Mouse (Mus musculus) CH12.LX (cell line): Measurements from ENCODE around the gene Vwa3b. TPM values are rescaled to one million over a fixed set of nuclear protein-coding genes. Genes with fewer than 3 reads are reported as not detected.

Source experiments
- DNase-seq: peaks from one replicate; pipeline ENCODE4 v3.0.0-alpha.2; 2013; ENCODE audit errors: extremely low read depth
- H3K27ac ChIP-seq: 2 replicates; pipeline ENCODE4 v1.5.1; 2012; ENCODE audit warnings: low read depth, mild to moderate bottlenecking, control low read depth, moderate library complexity; ENCODE audit not compliant: insufficient read depth
- H3K27me3 ChIP-seq: replicated peaks from 2 replicates; pipeline ENCODE3; 2012; ENCODE audit warnings: inconsistent platforms
- H3K36me3 ChIP-seq, 2 experiments: replicated peaks in 1 of 2; 2 replicates each; pipeline versions ENCODE3 to v1.6.1; 2012; ENCODE audit warnings: inconsistent platforms in 1 of 2, low read length in 1 of 2, mild to moderate bottlenecking in 1 of 2, mixed read lengths in 1 of 2, moderate library complexity in 1 of 2; ENCODE audit not compliant: control insufficient read depth in 1 of 2, insufficient read depth in 1 of 2
- H3K4me1 ChIP-seq, 2 experiments: 2 replicates each; pipeline ENCODE4 v1.6.1; 2012; ENCODE audit warnings: inconsistent platforms in 1 of 2, moderate library complexity in 1 of 2; ENCODE audit not compliant: insufficient read depth in 2 of 2, control insufficient read depth in 1 of 2
- H3K4me2 ChIP-seq: 2 replicates; pipeline ENCODE4 v1.6.1; 2012; ENCODE audit warnings: low read depth, mild to moderate bottlenecking, control low read depth; ENCODE audit not compliant: poor library complexity, insufficient read depth, severe bottlenecking
- H3K4me3 ChIP-seq, 3 experiments: fragments of 150-350 bp in 1 of 3; sonication (generic) in 1 of 3; replicated peaks in 1 of 3; 2 replicates each; pipeline versions ENCODE3 to v1.5.1; 2011 to 2012; ENCODE audit warnings: low read depth in 2 of 3, low read length in 2 of 3, mild to moderate bottlenecking in 2 of 3, moderate library complexity in 2 of 3, control low read depth in 1 of 3, improper control_type of control experiment in 1 of 3, inconsistent platforms in 1 of 3, mixed read lengths in 1 of 3; ENCODE audit not compliant: poor library complexity in 1 of 3
- H3K79me2 ChIP-seq: replicated peaks from 2 replicates; pipeline ENCODE4 v1.6.1; 2012; ENCODE audit warnings: mild to moderate bottlenecking, moderate library complexity; ENCODE audit not compliant: control insufficient read depth, poor library complexity, insufficient read depth, severe bottlenecking; ENCODE audit errors: extremely low read depth
- H3K9ac ChIP-seq: 2 replicates; pipeline ENCODE4 v1.6.1; 2012; ENCODE audit warnings: low read depth, mild to moderate bottlenecking, control low read depth, moderate library complexity; ENCODE audit not compliant: insufficient read depth
- H3K9me3 ChIP-seq: replicated peaks from 2 replicates; pipeline ENCODE3; 2012; ENCODE audit warnings: low read length, inconsistent platforms, mixed read lengths
- BHLHE40 ChIP-seq: IDR thresholded peaks from 2 replicates; pipeline ENCODE4 v1.6.1; 2011; ENCODE audit warnings: mild to moderate bottlenecking, low read depth, low read length, improper control_type of control experiment
- CHD1 ChIP-seq: IDR thresholded peaks from 2 replicates; pipeline ENCODE4 v1.6.1; 2012; ENCODE audit warnings: low read depth, low read length, improper control_type of control experiment, inconsistent platforms
- CHD2 ChIP-seq: IDR thresholded peaks from 2 replicates; pipeline ENCODE4 v1.6.1; 2011; ENCODE audit warnings: low read length, improper control_type of control experiment
- CTCF ChIP-seq, 2 experiments: IDR thresholded peaks in 1 of 2; conservative IDR thresholded peaks in 1 of 2; 2 replicates each; pipeline ENCODE4 v1.5.1; 2011 to 2012; ENCODE audit warnings: low read depth in 2 of 2, low read length in 2 of 2, improper control_type of control experiment in 1 of 2, inconsistent platforms in 1 of 2, mild to moderate bottlenecking in 1 of 2, moderate library complexity in 1 of 2
- E2F4 ChIP-seq: IDR thresholded peaks from 2 replicates; pipeline ENCODE4 v1.6.1; 2011; ENCODE audit warnings: low read depth, low read length, improper control_type of control experiment; ENCODE audit not compliant: insufficient replicate concordance
- EP300 ChIP-seq: IDR thresholded peaks from 2 replicates; pipeline ENCODE4 v1.6.1; 2011; ENCODE audit warnings: low read length, improper control_type of control experiment
- ETS1 ChIP-seq: conservative IDR thresholded peaks from 2 replicates; pipeline ENCODE4 v1.6.1; 2012; ENCODE audit warnings: low read depth, mild to moderate bottlenecking, inconsistent platforms, low read length, improper control_type of control experiment, moderate library complexity
- GABPA ChIP-seq: IDR thresholded peaks from 2 replicates; pipeline ENCODE4 v1.6.1; 2012; ENCODE audit warnings: low read depth, low read length, improper control_type of control experiment, inconsistent platforms; ENCODE audit not compliant: insufficient replicate concordance
- HCFC1 ChIP-seq: IDR thresholded peaks from 2 replicates; pipeline ENCODE4 v1.6.1; 2012; ENCODE audit warnings: low read depth, mild to moderate bottlenecking, inconsistent platforms, low read length, improper control_type of control experiment
- IRF4 ChIP-seq: IDR thresholded peaks from 2 replicates; pipeline ENCODE4 v1.6.1; 2014; ENCODE audit warnings: low read depth, mild to moderate bottlenecking, inconsistent platforms, low read length, improper control_type of control experiment
- JUN ChIP-seq: IDR thresholded peaks from 2 replicates; pipeline ENCODE4 v1.6.1; 2011; ENCODE audit warnings: low read depth, mild to moderate bottlenecking, low read length, improper control_type of control experiment, moderate library complexity; ENCODE audit not compliant: insufficient read depth
- KAT2A ChIP-seq: IDR thresholded peaks from 2 replicates; pipeline ENCODE4 v1.6.1; 2012; ENCODE audit warnings: low read length, improper control_type of control experiment, inconsistent platforms; ENCODE audit not compliant: insufficient replicate concordance
- MAX ChIP-seq: IDR thresholded peaks from 2 replicates; pipeline ENCODE4 v1.6.1; 2011; ENCODE audit warnings: low read length, improper control_type of control experiment
- MAZ ChIP-seq: IDR thresholded peaks from 2 replicates; pipeline ENCODE4 v1.6.1; 2012; ENCODE audit warnings: low read depth, mild to moderate bottlenecking, inconsistent platforms, low read length, improper control_type of control experiment, moderate library complexity
- MYC ChIP-seq: IDR thresholded peaks from 2 replicates; pipeline ENCODE4 v1.6.1; 2011; ENCODE audit warnings: low read depth, mild to moderate bottlenecking, improper control_type of control experiment, low read length
- NELFE ChIP-seq: IDR thresholded peaks from 2 replicates; pipeline ENCODE4 v1.6.1; 2011; ENCODE audit warnings: low read depth, low read length, improper control_type of control experiment
- PAX5 ChIP-seq: IDR thresholded peaks from 2 replicates; pipeline ENCODE4 v1.6.1; 2012; ENCODE audit warnings: low read length, inconsistent platforms, mixed read lengths
- POLR2A ChIP-seq: IDR thresholded peaks from 2 replicates; pipeline ENCODE4 v1.6.1; 2011; ENCODE audit warnings: low read depth, mild to moderate bottlenecking, improper control_type of control experiment, low read length
- POLR2AphosphoS2 ChIP-seq: IDR thresholded peaks from 2 replicates; pipeline ENCODE4 v1.6.1; 2011; ENCODE audit warnings: low read depth, low read length, improper control_type of control experiment
- RAD21 ChIP-seq: IDR thresholded peaks from 2 replicates; pipeline ENCODE4 v1.6.1; 2011; ENCODE audit warnings: low read depth, mild to moderate bottlenecking, low read length, improper control_type of control experiment, moderate library complexity
- RCOR1 ChIP-seq: conservative IDR thresholded peaks from 2 replicates; pipeline ENCODE4 v1.6.1; 2012; ENCODE audit warnings: low read depth, mild to moderate bottlenecking, inconsistent platforms, low read length, improper control_type of control experiment
- SIN3A ChIP-seq: IDR thresholded peaks from 2 replicates; pipeline ENCODE4 v1.6.1; 2012; ENCODE audit warnings: low read length, improper control_type of control experiment, inconsistent platforms
- SMC3 ChIP-seq: IDR thresholded peaks from 2 replicates; pipeline ENCODE4 v1.6.1; 2011; ENCODE audit warnings: low read depth, low read length, improper control_type of control experiment
- TCF12 ChIP-seq: IDR thresholded peaks from 2 replicates; pipeline ENCODE4 v1.6.1; 2014; ENCODE audit warnings: low read depth, mild to moderate bottlenecking, inconsistent platforms, low read length, improper control_type of control experiment
- ZKSCAN1 ChIP-seq: IDR thresholded peaks from 2 replicates; pipeline ENCODE4 v1.6.1; 2012; ENCODE audit warnings: low read depth, inconsistent platforms, low read length, improper control_type of control experiment, borderline replicate concordance
- ZNF384 ChIP-seq: IDR thresholded peaks from 2 replicates; pipeline ENCODE4 v1.6.1; 2012; ENCODE audit warnings: low read depth, low read length, improper control_type of control experiment, inconsistent platforms
- dilution Hi-C: fragments of 300-500 bp; cut with MboI; formaldehyde crosslinking; loops from 2 replicates; pipeline ENCODE4 v1.14.3; 2020; ENCODE audit warnings: low sequenced_read_pairs; ENCODE audit not compliant: extremely low pct_unique_long_range_greater_than_20kb, extremely low pct_ligation_motif_present
- in situ Hi-C: fragments of 300-500 bp; cut with MboI; formaldehyde crosslinking; loops from 3 replicates; pipeline ENCODE4 v1.14.3; 2019; ENCODE audit warnings: low sequenced_read_pairs, low pct_ligation_motif_present, low pct_unique_long_range_greater_than_20kb, mixed read lengths
- polyA plus RNA-seq: library from polyadenylated mRNA; unstranded; fragments of >175 nt; gene quantifications from 2 replicates; pipeline ENCODE4 v1.2.1, GENCODE M21; 2012; ENCODE audit warnings: low read depth; ENCODE audit not compliant: insufficient read length
- total RNA-seq, 2 experiments: library from RNA; depleted of rRNA; stranded (reverse); fragments of 300-350 nt in 1 of 2; fragments of >200 nt in 1 of 2; gene quantifications; 2 replicates each; pipeline ENCODE4 v1.2.3; 2012 to 2014

The Vwa3b gene
- total and polyA plus RNA-seq, 3 experiments: not detected

GRCm38 (mm10) chr1:36994296-36994695 lies 32.1 kb upstream of the Vwa3b start:
- dilution Hi-C loops: no loop called here
- in situ Hi-C loops: no loop called here

GRCm38 (mm10) chr1:36995760-36996159 lies 30.6 kb upstream of the Vwa3b start:
- in situ Hi-C loops: no loop called here

More at GRCm38 (mm10) chr1:36994296-36994695, 32.1 kb upstream of the Vwa3b start:
- Histone ChIP-seq H3K27ac (no peak overlapping the region), H3K27me3 (peaks cover 7% of the 10 kb centered on the region), H3K36me3 (no peaks in the 10 kb centered on the region), H3K4me1 (peaks cover 13 to 48% of the 10 kb centered on the region in 2 experiments), H3K4me2 (no peak overlapping the region), H3K79me2 (no peaks in the 10 kb centered on the region), H3K4me3 (no peak overlapping the region), H3K9ac (no peak overlapping the region), H3K9me3 (no peaks in the 10 kb centered on the region)
- DNase-seq: no peak
- TF ChIP-seq CHD1: no peak
- TF ChIP-seq MAZ: no peak
- TF ChIP-seq RCOR1: no peak
- TF ChIP-seq CTCF (conservative IDR thresholded peaks at IDR 0.05 in 1 of 2, IDR thresholded peaks at IDR 0.05 in 1 of 2; ENCODE audit: low read depth in 2 of 2, low read length in 2 of 2): no peak
- TF ChIP-seq SMC3: no peak
- TF ChIP-seq NELFE: no peak
- TF ChIP-seq POLR2A: no peak
- TF ChIP-seq MAX: no peak
- no peak for TF ChIP-seq EP300
- TF ChIP-seq ZNF384: no peak
- TF ChIP-seq PAX5: no peak
- no peak for TF ChIP-seq GABPA
- no peak for TF ChIP-seq ZKSCAN1
- TF ChIP-seq CHD2: no peak
- no peak for TF ChIP-seq JUN
- TF ChIP-seq RAD21: no peak
- no peak for TF ChIP-seq MYC
- no peak for TF ChIP-seq E2F4

More at GRCm38 (mm10) chr1:36995760-36996159, 30.6 kb upstream of the Vwa3b start:
- H3K36me3 ChIP-seq: no peaks in the 10 kb centered on the region
- DNase-seq: peak; percentile 80
- H3K9me3 ChIP-seq: no peaks in the 10 kb centered on the region
- no peaks in the 10 kb centered on the region for H3K27me3 ChIP-seq
- no peak overlapping the region; the same call in 1 of the 2 replicates for H3K27ac ChIP-seq
- peak overlapping the region; percentile 44; the same call in 1 of the 2 replicates for H3K4me2 ChIP-seq
- H3K9ac ChIP-seq: no peak overlapping the region
- no peak overlapping the region for H3K4me3 ChIP-seq
- H3K79me2 ChIP-seq: no peaks in the 10 kb centered on the region
- TF ChIP-seq SIN3A: peak; percentile 48; the same call in 1 of the 2 replicates
- peak; percentile 94 for TF ChIP-seq BHLHE40
- TF ChIP-seq SMC3: no peak
- peak; percentile 77 for TF ChIP-seq EP300
- TF ChIP-seq MYC: no peak
- no peak for TF ChIP-seq JUN
- TF ChIP-seq NELFE: no peak
- peak; percentile 78 for TF ChIP-seq ETS1
- TF ChIP-seq CHD2: no peak
- TF ChIP-seq POLR2AphosphoS2: no peak
- TF ChIP-seq IRF4: no peak; the same call in 1 of the 2 replicates
- TF ChIP-seq PAX5: no peak
- TF ChIP-seq RCOR1: peak; percentile 73; the same call in 1 of the 2 replicates
- TF ChIP-seq HCFC1: no peak
- TF ChIP-seq MAZ: 0 out of 2 replicates have a peak, but pooled peaks have one; percentile 55
- peak; percentile 54; the same call in 1 of the 2 replicates for TF ChIP-seq TCF12
- TF ChIP-seq KAT2A: no peak
- TF ChIP-seq, all 38 proteins: peak for 7
- H3K4me1 ChIP-seq: peaks cover 18 to 50% of the 10 kb centered on the region in 2 experiments
- dilution Hi-C loops: no loop called here
